Mouse (Mus musculus) embryonic fibroblast, embryonic 13.5 days (primary cell): ENCODE data around the gene Bicc1.

ENCODE experiments used
- CTCF ChIP-seq: IDR thresholded peaks from 2 replicates; pipeline ENCODE4 v1.5.1; 2011; ENCODE audit warnings: mild to moderate bottlenecking, control low read depth, low read length, moderate library complexity, borderline replicate concordance; ENCODE audit not compliant: insufficient read depth
- POLR2A ChIP-seq: IDR thresholded peaks from 2 replicates; pipeline ENCODE4 v1.6.1; 2011; ENCODE audit warnings: low read depth, mild to moderate bottlenecking, control low read depth, low read length, moderate library complexity

DNA sequence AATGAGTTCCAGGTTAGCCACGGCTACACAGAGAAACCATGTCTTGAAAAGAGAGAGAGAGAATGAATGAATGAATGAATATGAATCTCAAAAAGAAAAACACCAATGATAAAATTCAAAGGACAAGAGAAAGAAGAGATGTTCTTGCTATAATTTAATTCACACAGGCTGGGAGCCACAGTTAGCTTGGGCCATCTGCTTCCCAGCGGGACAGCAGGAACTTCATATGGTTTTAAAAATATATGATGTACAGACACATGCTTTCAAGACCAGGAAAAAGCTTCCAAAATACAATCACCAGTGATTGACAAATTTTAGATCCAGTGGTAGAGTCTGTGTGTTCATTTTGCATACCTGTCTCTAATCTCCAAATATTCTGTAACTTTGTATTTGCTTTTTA, 9.0 kb downstream of the Bicc1 start:
- TF ChIP-seq CTCF (no peak), POLR2A (no peak)
